Mouse (Mus musculus) midbrain, embryonic 15.5 days (tissue): ENCODE data around the gene Ptgs1. TPM values are rescaled to one million over a fixed set of nuclear protein-coding genes. Genes with fewer than 3 reads are reported as not detected.

Source experiments
- ATAC-seq: fragments of 200-750 bp; cut with Nextera tagmentation; replicated peaks from 2 replicates; pipeline ENCODE4 v1.8.0; 2017; ENCODE audit warnings: moderate TSS enrichment
- H3K27ac ChIP-seq: fragments of 300-500 bp; sonication (generic); 2 replicates; pipeline ENCODE4 v1.5.1; 2015; ENCODE audit warnings: mild to moderate bottlenecking, inconsistent platforms
- H3K27me3 ChIP-seq: fragments of 300-500 bp; sonication (generic); replicated peaks from 2 replicates; pipeline ENCODE4 v1.6.1; 2015; ENCODE audit warnings: inconsistent platforms
- H3K36me3 ChIP-seq: fragments of 300-500 bp; sonication (generic); replicated peaks from 2 replicates; pipeline ENCODE4 v1.6.1; 2015; ENCODE audit warnings: inconsistent platforms
- H3K4me1 ChIP-seq: fragments of 300-500 bp; sonication (generic); 2 replicates; pipeline ENCODE4 v1.6.1; 2015; ENCODE audit warnings: inconsistent platforms
- H3K4me2 ChIP-seq: fragments of 300-500 bp; sonication (generic); 2 replicates; pipeline ENCODE4 v1.6.1; 2015; ENCODE audit warnings: inconsistent platforms, mild to moderate bottlenecking, moderate library complexity
- H3K4me3 ChIP-seq: fragments of 300-500 bp; sonication (generic); 2 replicates; pipeline ENCODE4 v1.5.1; 2015; ENCODE audit warnings: mild to moderate bottlenecking, inconsistent platforms
- H3K9ac ChIP-seq: fragments of 300-500 bp; sonication (generic); 2 replicates; pipeline ENCODE4 v1.6.1; 2015; ENCODE audit warnings: mild to moderate bottlenecking, inconsistent platforms
- H3K9me3 ChIP-seq: fragments of 300-500 bp; sonication (generic); 2 replicates; pipeline ENCODE4 v1.6.1; 2016; ENCODE audit warnings: inconsistent platforms
- WGBS: fragments of 180-500 bp; shearing (Covaris S2); methylation state at CpG from one replicate; pipeline ENCODE4 v1.1.7; 2015; ENCODE audit warnings: mixed read lengths; 5-methylcytosine and 5-hydroxymethylcytosine counted together
- polyA plus RNA-seq: library from polyadenylated mRNA; unstranded; fragments of >200 nt; fragmentation: Nextera tagmentation; extraction: Ambion mirVana; gene quantifications from 2 replicates; pipeline ENCODE4 v1.2.1, GENCODE M21; 2015

The Ptgs1 gene
- polyA plus RNA-seq, 1 experiment from 2014 or later = 4.1 TPM

DNA sequence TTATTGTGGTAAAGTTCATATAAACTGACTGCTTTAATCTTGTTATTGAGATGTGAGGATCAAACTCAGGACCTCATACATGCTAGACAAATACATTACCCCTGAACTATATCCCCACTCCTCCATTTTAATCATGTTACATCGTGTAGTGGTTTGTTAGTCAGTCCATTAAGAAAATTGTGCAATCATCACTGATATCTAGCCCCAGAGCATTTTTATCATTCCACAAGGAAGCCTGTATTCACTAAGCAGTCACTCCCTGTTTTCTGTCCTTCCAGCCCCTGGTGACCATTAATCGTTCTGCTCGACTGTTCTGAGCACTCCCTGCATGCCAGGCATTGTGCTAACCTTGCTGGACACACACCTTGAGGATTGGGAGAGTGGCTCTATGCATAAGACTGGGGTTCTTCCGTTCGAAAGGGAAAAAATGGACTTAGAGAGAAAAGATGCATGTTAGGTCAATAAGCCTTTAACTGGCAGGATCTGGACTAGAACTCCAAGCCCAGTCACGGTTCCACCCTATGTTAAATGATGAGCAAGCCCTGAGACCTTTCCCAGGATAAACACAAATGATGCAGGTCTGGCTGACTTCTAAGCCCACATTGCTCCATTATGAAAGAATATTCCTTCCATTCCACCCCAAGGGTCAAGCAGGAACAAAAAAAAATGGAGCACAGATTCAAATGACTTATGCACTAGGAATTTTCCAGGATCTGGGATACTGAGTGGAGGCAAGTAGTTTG, 29.7 kb downstream of the Ptgs1 start:
- 83% methylated on average over 6 of the region's 6 CpGs for WGBS
- Histone ChIP-seq H3K9ac (no peak overlapping the region), H3K4me2 (no peak overlapping the region), H3K27me3 (no peaks in the 10 kb centered on the region), H3K9me3 (no peaks in the 10 kb centered on the region), H3K36me3 (no peaks in the 10 kb centered on the region), H3K27ac (no peak overlapping the region), H3K4me1 (no peaks in the 10 kb centered on the region), H3K4me3 (no peak overlapping the region)
- no peak for ATAC-seq

DNA sequence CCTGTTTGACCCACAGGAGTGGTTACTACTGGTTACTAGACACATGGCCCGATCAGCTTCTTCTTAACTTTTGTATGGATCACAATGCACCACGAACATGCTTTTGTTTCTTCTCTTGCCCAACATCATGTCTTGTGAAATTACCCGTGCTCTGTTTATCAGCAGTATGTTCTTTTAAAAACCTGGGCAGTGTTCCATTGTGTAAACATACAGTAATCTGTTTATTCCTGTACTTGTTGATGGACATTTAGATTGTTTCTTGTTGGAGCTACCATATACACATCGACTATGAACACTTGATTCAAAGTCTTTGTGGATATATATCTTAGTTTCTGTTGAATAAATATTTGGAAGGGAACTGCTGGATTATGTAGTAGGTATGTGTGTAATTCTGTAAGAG, 31.8 kb downstream of the Ptgs1 start:
- H3K27me3 ChIP-seq = no peaks in the 10 kb centered on the region
- H3K4me1 ChIP-seq = no peaks in the 10 kb centered on the region
- H3K36me3 ChIP-seq = no peaks in the 10 kb centered on the region
- no peaks in the 10 kb centered on the region for H3K9me3 ChIP-seq
- no peak overlapping the region for H3K4me2 ChIP-seq
- H3K9ac ChIP-seq = no peak overlapping the region
- ATAC-seq = no peak
- H3K4me3 ChIP-seq = no peak overlapping the region
- 86% methylated on average over 4 of the region's 4 CpGs for WGBS
- H3K27ac ChIP-seq = no peak overlapping the region

DNA sequence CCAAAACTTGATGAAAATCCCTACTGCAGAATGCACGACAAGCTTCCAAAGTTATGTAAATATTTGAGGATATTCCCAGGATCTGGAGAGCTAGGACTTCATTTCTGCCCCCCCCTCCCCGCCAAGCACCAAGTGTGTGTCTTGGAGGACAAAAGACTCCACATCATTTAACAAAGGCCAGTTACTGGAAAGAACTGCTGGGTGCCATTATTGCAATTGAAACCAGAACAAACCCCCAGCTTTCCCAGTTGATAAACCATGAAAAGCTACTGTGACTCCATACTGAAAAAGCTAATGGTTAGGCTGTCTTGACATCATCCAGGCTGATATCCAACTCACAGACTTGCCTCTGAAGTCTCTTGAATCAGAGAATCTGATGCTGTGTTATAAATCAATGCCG, 39.2 kb downstream of the Ptgs1 start:
- H3K4me3 ChIP-seq = no peak overlapping the region
- no peaks in the 10 kb centered on the region for H3K4me1 ChIP-seq
- H3K4me2 ChIP-seq = no peak overlapping the region
- H3K9ac ChIP-seq = no peak overlapping the region
- H3K9me3 ChIP-seq = no peaks in the 10 kb centered on the region
- no peak for ATAC-seq
- WGBS = 29% methylated on average over 3 of the region's 3 CpGs
- H3K27ac ChIP-seq = no peak overlapping the region
- H3K36me3 ChIP-seq = no peaks in the 10 kb centered on the region
- no peaks in the 10 kb centered on the region for H3K27me3 ChIP-seq

DNA sequence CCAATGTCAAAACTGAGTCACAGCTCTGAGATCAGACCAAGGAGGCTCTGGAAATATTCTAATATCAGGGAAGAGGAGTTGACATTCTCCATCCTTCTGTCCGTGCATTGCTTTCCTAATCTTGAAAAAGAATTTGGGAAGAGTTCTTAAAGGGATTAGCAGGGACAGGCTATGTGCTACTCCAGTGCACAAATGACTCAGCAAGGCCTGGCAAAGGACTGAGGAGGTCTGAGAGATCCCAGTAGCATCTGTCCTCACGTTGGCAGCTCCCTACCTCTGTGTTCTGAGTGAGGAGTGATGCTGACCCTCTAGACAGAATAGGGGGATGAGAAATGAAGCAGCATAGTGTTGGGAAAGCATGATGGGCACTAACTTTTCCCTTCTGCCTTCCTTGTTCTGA, 40.0 kb downstream of the Ptgs1 start:
- 38% methylated on average over 2 of the region's 2 CpGs for WGBS
- no peaks in the 10 kb centered on the region for H3K27me3 ChIP-seq

DNA sequence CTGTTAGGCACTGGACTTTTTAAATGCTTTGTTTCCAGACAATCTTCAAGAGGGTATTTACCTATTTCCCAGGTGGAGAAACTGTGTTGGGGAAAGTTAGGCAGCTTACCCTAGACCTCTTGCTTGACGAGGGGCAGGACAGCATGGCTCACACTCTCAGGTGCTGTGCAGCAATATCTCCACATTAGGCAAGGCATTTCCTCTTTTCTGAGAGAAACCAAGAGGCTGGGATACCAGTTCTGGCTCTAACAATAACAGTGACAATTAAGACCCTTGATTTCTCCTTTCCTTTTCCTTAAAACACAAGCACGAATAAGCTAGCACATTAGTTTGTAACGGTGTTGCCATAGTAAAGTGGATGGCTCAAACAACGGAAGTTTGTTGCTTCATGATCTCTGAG, 40.9 kb downstream of the Ptgs1 start:
- no peaks in the 10 kb centered on the region for H3K9me3 ChIP-seq
- H3K4me3 ChIP-seq = no peak overlapping the region
- WGBS = 93% methylated on average over 4 of the region's 4 CpGs
- no peak overlapping the region for H3K4me2 ChIP-seq
- no peaks in the 10 kb centered on the region for H3K4me1 ChIP-seq
- no peak for ATAC-seq
- H3K36me3 ChIP-seq = no peaks in the 10 kb centered on the region
- H3K9ac ChIP-seq = no peak overlapping the region
- no peaks in the 10 kb centered on the region for H3K27me3 ChIP-seq
- no peak overlapping the region for H3K27ac ChIP-seq

More for the DNA sequence above, 40.0 kb downstream of the Ptgs1 start:
- H3K9me3 ChIP-seq = no peaks in the 10 kb centered on the region
- ATAC-seq = no peak
- H3K4me1 ChIP-seq = no peaks in the 10 kb centered on the region
- H3K9ac ChIP-seq = no peak overlapping the region
- H3K4me3 ChIP-seq = no peak overlapping the region
- H3K4me2 ChIP-seq = no peak overlapping the region
- no peaks in the 10 kb centered on the region for H3K36me3 ChIP-seq
- H3K27ac ChIP-seq = no peak overlapping the region

DNA sequence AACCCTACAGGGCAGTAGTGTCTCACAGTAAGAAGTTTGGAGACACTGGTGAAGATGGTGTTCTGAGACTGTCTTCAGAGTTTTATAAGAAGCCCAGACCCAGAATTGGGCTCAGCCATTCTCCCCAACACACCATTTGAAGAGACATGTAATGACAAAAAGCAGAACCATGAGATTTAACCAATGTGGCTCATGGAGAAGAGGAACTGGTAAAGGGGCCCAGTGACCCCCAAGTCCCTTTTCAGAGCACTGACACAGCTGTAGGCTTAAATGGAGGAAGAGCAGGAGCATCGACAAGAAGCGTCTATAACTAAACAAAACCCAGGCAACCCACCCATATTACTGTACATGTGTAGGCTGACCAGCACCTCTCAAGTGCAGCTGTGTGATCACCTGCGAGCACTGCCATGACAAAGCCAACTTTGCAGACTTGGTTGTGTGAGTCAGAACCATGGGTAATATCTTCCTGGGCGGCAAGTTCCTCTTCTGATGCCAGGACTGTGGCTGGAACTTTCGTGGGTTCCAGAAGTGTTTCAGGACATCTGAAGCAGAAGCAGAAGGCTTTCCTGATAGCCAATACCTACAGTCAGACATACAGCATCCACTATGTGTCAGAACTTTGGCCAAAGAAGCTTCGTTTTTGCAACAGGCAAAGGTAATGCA, 42.2 kb downstream of the Ptgs1 start:
- Histone ChIP-seq H3K4me1 (no peaks in the 10 kb centered on the region), H3K27ac (no peak overlapping the region), H3K9ac (no peak overlapping the region), H3K9me3 (no peaks in the 10 kb centered on the region), H3K27me3 (no peaks in the 10 kb centered on the region), H3K4me3 (no peak overlapping the region), H3K36me3 (no peaks in the 10 kb centered on the region), H3K4me2 (no peak overlapping the region)
- 84% methylated on average over 6 of the region's 6 CpGs for WGBS
- ATAC-seq = no peak

DNA sequence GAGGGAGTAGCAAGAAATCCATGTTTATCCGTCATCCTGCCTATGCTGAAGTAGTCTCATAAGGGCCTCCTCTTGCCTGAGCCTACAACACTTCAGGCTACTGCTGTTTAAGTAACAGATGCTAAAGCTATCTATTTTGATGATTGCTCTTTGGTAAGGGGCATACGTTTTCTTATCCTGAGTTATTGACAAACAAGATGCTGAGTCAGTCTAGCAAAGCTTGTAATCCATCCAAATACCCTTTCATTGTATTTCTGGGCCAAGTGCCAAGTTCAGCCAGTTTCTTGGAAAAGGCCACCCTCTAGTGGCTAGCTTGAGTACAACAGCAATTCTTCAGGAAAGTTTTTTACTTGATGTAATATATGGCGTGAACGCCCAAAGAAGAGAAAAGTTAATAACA, 46.2 kb downstream of the Ptgs1 start:
- no peaks in the 10 kb centered on the region for H3K36me3 ChIP-seq
- ATAC-seq = peak; percentile 42; the same call in 1 of the 2 replicates
- H3K4me2 ChIP-seq = no peak overlapping the region
- no peaks in the 10 kb centered on the region for H3K9me3 ChIP-seq
- WGBS = 35% methylated on average over 4 of the region's 4 CpGs
- H3K4me3 ChIP-seq = no peak overlapping the region
- H3K27me3 ChIP-seq = no peaks in the 10 kb centered on the region
- no peak overlapping the region for H3K9ac ChIP-seq
- no peaks in the 10 kb centered on the region for H3K4me1 ChIP-seq
- H3K27ac ChIP-seq = no peak overlapping the region

DNA sequence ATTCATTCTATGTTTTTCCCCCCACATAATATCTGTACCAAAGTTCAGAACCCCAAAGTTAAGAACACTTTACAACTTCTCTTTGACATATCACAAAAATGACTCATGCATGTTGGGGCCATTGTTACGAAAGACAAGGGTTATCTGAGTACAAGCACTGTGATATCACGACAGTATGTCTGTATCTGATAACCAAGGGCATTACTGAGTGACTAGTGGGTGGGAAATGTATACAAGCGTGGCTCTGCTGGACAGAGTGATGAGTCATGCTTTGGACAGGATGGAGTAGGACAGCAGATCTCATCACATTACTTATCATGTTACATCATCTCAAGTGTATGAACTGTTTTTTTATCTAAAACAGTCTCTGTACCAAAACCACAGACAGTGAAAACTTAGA, 48.5 kb downstream of the Ptgs1 start:
- H3K27me3 ChIP-seq = no peaks in the 10 kb centered on the region
- no peak overlapping the region for H3K9ac ChIP-seq
- no peak for ATAC-seq
- H3K4me2 ChIP-seq = no peak overlapping the region
- H3K36me3 ChIP-seq = no peaks in the 10 kb centered on the region
- H3K4me3 ChIP-seq = no peak overlapping the region
- no peaks in the 10 kb centered on the region for H3K9me3 ChIP-seq
- H3K4me1 ChIP-seq = no peaks in the 10 kb centered on the region
- no peak overlapping the region for H3K27ac ChIP-seq
- 64% methylated on average over 3 of the region's 3 CpGs for WGBS

DNA sequence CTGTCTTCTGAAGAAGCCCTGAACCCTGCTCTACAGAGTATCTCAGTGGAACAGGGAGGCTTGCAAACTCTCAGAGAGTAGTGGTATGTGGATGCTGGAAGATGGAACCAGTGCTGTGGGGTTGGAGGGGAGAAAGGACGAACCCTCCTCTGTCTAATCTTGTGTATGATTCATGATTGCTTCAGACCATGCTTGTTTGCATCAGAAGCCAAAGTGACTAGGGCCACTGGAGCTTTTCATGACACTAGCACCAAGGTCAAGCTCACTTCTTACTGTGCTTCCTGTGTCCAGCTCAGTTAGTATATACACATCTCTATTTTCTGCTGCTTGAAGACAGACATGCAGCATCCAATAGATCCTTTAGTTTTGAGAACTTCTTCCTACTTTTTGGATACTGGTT, 50.9 kb downstream of the Ptgs1 start:
- Histone ChIP-seq H3K4me2 (no peak overlapping the region), H3K4me1 (no peaks in the 10 kb centered on the region), H3K27ac (no peak overlapping the region), H3K4me3 (no peak overlapping the region), H3K9me3 (no peaks in the 10 kb centered on the region), H3K36me3 (no peaks in the 10 kb centered on the region), H3K9ac (no peak overlapping the region), H3K27me3 (no peaks in the 10 kb centered on the region)
- ATAC-seq = no peak
- 74% methylated on average over 1 of the region's 1 CpGs for WGBS

DNA sequence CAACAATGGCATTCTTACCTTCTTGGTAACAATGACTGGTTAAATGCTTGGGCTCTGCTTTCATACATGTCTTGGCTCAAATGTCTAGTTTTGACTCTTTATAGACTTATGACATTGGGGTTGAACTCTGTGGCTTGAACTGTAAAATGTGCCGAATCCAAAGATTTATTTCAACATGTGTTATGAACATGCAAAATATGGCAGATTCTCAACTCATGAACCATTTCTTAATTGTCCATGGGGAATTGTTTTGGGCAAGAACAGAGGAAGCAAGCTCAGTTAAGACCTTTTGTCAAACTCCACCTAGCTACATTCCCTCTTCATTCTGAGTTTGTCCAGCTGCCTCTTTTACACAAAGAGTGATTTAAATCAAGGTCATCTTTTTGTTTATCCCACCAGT, 52.1 kb downstream of the Ptgs1 start:
- H3K27ac ChIP-seq = no peak overlapping the region
- H3K27me3 ChIP-seq = no peaks in the 10 kb centered on the region
- no peaks in the 10 kb centered on the region for H3K36me3 ChIP-seq
- no peaks in the 10 kb centered on the region for H3K9me3 ChIP-seq
- H3K4me2 ChIP-seq = no peak overlapping the region
- H3K9ac ChIP-seq = no peak overlapping the region
- H3K4me3 ChIP-seq = no peak overlapping the region
- no peaks in the 10 kb centered on the region for H3K4me1 ChIP-seq
- no peak for ATAC-seq
- WGBS = 93% methylated on average over 1 of the region's 1 CpGs

Other genes with a start within 250 kb of the Ptgs1 start
- gene Ndufa8, start 181.0 kb upstream of the Ptgs1 start, polyA plus RNA-seq = 290 and 315 TPM in 2 replicates
- 2.0 and 3.7 TPM in 2 replicates for gene Morn5, start 181.0 kb upstream of the Ptgs1 start, polyA plus RNA-seq
- gene Lhx6, start 125.0 kb upstream of the Ptgs1 start, polyA plus RNA-seq = 4.5 and 5.2 TPM in 2 replicates
- 23.1 and 24.1 TPM in 2 replicates for gene Mrrf, start 94.0 kb upstream of the Ptgs1 start, polyA plus RNA-seq
- 146 and 147 TPM in 2 replicates for gene Rbm18, start 93.7 kb upstream of the Ptgs1 start, polyA plus RNA-seq
- not detected in 2 replicates for gene Olfr338, start 143.1 kb downstream of the Ptgs1 start, polyA plus RNA-seq
- gene Olfr339, start 188.5 kb downstream of the Ptgs1 start, polyA plus RNA-seq = not detected in 2 replicates
- not detected in 2 replicates for gene Olfr340, start 222.2 kb downstream of the Ptgs1 start, polyA plus RNA-seq